In genomic region chr14:100300905-100301304, GRCm38 (mm10) we compare ENCODE assay signal across 16 mouse cellular contexts. TPM values are rescaled to one million over a fixed set of nuclear protein-coding genes. Genes with fewer than 3 reads are reported as not detected.
"Had no signal": no experiment of that assay in that cellular context is flagged by ENCODE, and none has a peak within 500 bp of the region (broad histone marks: within the 10 kb centered on the region; RNA-seq: fewer than 3 reads in every experiment).

No protein-coding gene starts in this region.

- H3K27ac ChIP-seq: lung, embryonic 15.5 days; macrophage; midbrain, embryonic 13.5 days; midbrain, embryonic 15.5 days; neural tube, embryonic 12.5 days; stomach, embryonic 15.5 days; stomach, postnatal 0 days had no signal

- DNase-seq: liver, postnatal 0 days; lung, adult 2 months; lung, postnatal 14 days; lung, postnatal 36 days; right cerebral cortex, postnatal 14 days; thymus, adult 2 months; thymus, postnatal 25 days; thymus, postnatal 4 days had no signal

- H3K4me3 ChIP-seq: lung, embryonic 15.5 days; megakaryocyte, embryonic 14.5 days; midbrain, embryonic 13.5 days; midbrain, embryonic 15.5 days; neural tube, embryonic 12.5 days; stomach, embryonic 15.5 days had no signal

- H3K9me3 ChIP-seq: lung, embryonic 15.5 days; midbrain, embryonic 13.5 days; midbrain, embryonic 15.5 days; neural tube, embryonic 12.5 days; stomach, embryonic 15.5 days had no signal

- H3K4me1 ChIP-seq: lung, embryonic 15.5 days; megakaryocyte, embryonic 14.5 days; midbrain, embryonic 13.5 days; midbrain, embryonic 15.5 days; neural tube, embryonic 12.5 days; stomach, embryonic 15.5 days had no signal

- H3K9ac ChIP-seq: liver, postnatal 0 days; lung, embryonic 15.5 days; midbrain, embryonic 13.5 days; midbrain, embryonic 15.5 days; neural tube, embryonic 12.5 days; stomach, embryonic 15.5 days had no signal

- H3K27me3 ChIP-seq: lung, embryonic 15.5 days; megakaryocyte, embryonic 14.5 days; midbrain, embryonic 13.5 days; midbrain, embryonic 15.5 days; neural tube, embryonic 12.5 days; stomach, embryonic 15.5 days had no signal

- H3K36me3 ChIP-seq: lung, embryonic 15.5 days; midbrain, embryonic 13.5 days; midbrain, embryonic 15.5 days; neural tube, embryonic 12.5 days; stomach, embryonic 15.5 days had no signal

RNA-seq across cellular contexts. Expression of gene Klf12, which starts 16.4 kb away (rescaled TPM):
- polyA plus RNA-seq: macrophage had no signal
